Mouse (Mus musculus) right cerebral cortex, postnatal 14 days (tissue): ENCODE measurements around the gene Sorcs2.
A peak's percentile ranks its signal among the peaks of the same experiment; 100 is the strongest.

Experiments used
- DNase-seq: peaks from one replicate; pipeline ENCODE4 v3.0.0; 2022

Sorcs2 gene

GRCm38 (mm10) chr5:36043154-36043553, 354.8 kb downstream of the Sorcs2 start:
- DNase-seq, result no peak

- DNase-seq, result no peak
Observed at GRCm38 (mm10) chr5:36041756-36042155, 356.2 kb downstream of the Sorcs2 start.

GRCm38 (mm10) chr5:36041236-36041562, 356.7 kb downstream of the Sorcs2 start:
- DNase-seq, result no peak

GRCm38 (mm10) chr5:36040398-36041235, 357.3 kb downstream of the Sorcs2 start:
- DNase-seq, result peak; percentile 54

GRCm38 (mm10) chr5:36039596-36039995, 358.3 kb downstream of the Sorcs2 start:
- no peak for DNase-seq

GRCm38 (mm10) chr5:36033531-36034426, 364.2 kb downstream of the Sorcs2 start:
- peak; percentile 28 for DNase-seq

- DNase-seq, result no peak
Observed at GRCm38 (mm10) chr5:36025076-36025475, 372.9 kb downstream of the Sorcs2 start.

GRCm38 (mm10) chr5:36024003-36024685, 373.8 kb downstream of the Sorcs2 start:
- DNase-seq, result no peak

- no peak for DNase-seq
Observed at GRCm38 (mm10) chr5:36022361-36022760, 375.6 kb downstream of the Sorcs2 start.

GRCm38 (mm10) chr5:36021091-36021490, 376.8 kb downstream of the Sorcs2 start:
- no peak for DNase-seq

GRCm38 (mm10) chr5:36018366-36018765, 379.6 kb downstream of the Sorcs2 start:
- DNase-seq, result no peak

GRCm38 (mm10) chr5:36009405-36009804, 388.5 kb downstream of the Sorcs2 start:
- DNase-seq, result no peak

- DNase-seq, result no peak
Observed at GRCm38 (mm10) chr5:36007649-36008048, 390.3 kb downstream of the Sorcs2 start.

GRCm38 (mm10) chr5:36006586-36006985, 391.4 kb downstream of the Sorcs2 start:
- no peak for DNase-seq

GRCm38 (mm10) chr5:36006106-36006505, 391.8 kb downstream of the Sorcs2 start:
- no peak for DNase-seq

- DNase-seq, result no peak
Observed at GRCm38 (mm10) chr5:36003797-36004196, 394.1 kb downstream of the Sorcs2 start.

GRCm38 (mm10) chr5:35989986-35990735, 407.8 kb downstream of the Sorcs2 start:
- DNase-seq, result no peak

- DNase-seq, result no peak
Observed at GRCm38 (mm10) chr5:35989506-35989905, 408.4 kb downstream of the Sorcs2 start.

GRCm38 (mm10) chr5:35988085-35988484, 409.9 kb downstream of the Sorcs2 start:
- DNase-seq, result no peak

GRCm38 (mm10) chr5:35985611-35986010, 412.3 kb downstream of the Sorcs2 start:
- no peak for DNase-seq

- DNase-seq, result peak; percentile 89
Observed at GRCm38 (mm10) chr5:35981976-35982375, 416.0 kb downstream of the Sorcs2 start.

- no peak for DNase-seq
Observed at GRCm38 (mm10) chr5:35981341-35981740, 416.6 kb downstream of the Sorcs2 start.

GRCm38 (mm10) chr5:35980542-35980941, 417.4 kb downstream of the Sorcs2 start:
- DNase-seq, result no peak
